Mouse (Mus musculus) c-Kit-positive CD71-positive TER-119-positive erythroid progenitor cells, embryonic 14.5 days (primary cell): ENCODE measurements around the gene Tmem159.

Experiments used
- DNase-seq: peaks from one replicate; pipeline ENCODE4 v3.0.0-alpha.2; 2013; ENCODE audit warnings: low spot score

The Tmem159 gene

DNA sequence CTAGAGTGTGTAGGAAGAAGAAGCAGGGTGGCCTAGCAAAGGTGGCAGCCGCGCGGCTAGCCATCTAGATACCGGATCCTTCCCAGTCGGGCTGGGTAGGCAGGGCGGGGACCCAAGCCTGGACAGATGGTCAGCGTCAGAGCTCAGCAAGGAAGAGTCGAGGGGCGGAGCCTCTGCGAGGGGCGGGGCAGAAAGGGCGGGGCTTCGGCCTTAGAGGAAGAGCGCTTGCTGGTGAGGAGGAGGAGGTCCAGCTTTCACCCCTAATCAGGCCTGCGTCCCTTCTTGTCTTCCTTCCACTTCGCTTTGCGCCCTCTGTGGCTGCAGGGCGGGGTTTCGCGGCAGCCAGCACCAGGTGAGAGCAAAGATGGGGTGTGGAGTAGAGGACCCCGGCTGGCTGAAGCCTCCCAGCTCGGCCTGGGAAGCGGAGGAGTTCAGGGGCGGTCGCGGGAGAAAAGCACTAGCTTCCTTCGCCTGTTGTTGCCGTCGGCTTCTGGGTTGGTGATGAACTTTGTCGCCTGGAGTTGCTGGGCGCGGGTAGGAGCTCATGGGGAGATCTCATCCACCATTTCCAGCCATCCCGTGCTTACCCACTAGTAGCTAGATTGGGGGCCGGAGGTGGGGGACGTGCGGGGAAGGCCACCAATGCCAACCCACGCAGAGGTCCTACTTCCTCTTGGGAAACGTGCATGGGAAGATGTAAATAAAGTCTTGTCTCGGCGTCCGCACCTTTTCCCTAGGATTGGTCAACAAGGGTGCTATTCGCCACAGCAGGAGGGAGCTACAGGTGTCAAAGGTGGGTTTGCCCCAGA lies at the start of gene Tmem159:
Tmem159 (plus strand) TSS at position 190 of the 809 bp plus-strand sequence.
- DNase-seq, result peak; percentile 30

DNA sequence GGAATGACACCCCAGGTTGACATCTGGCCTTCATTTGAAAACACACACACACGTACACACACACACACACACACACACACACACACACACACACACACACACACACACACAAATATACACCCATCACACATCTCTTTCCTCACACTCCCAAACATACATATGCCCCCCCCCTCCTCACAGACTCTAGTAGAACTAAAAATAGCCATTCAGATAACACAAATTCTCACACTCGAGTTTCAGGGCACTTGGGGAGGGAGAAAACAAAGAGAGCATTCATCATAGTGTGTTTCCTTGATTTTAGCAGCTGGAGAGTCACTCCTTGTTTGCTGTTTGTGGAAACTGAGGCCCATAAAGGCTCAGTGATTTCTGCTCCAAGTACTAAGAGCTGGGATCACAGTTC lies 48.1 kb upstream of the Tmem159 start:
- DNase-seq, result no peak

DNA sequence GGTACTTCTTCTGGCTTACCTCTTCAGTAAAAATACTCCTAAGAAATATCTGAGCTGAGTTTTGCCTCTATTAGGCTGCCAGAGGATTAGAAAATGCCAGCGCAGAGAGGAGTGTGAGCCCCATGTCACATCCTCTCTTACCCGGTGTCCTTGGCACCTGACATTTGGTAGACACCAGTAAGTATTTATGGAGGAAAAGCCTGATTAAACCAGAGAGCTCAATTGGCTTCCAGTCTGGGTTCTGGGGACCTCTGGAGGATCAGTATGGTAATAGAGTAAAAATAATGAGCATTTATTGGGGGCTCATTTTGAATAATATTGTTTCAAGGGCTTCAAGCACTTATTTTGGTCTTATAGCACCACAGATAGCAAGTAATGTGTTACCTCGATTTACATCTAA lies 46.7 kb upstream of the Tmem159 start:
- DNase-seq, result no peak

DNA sequence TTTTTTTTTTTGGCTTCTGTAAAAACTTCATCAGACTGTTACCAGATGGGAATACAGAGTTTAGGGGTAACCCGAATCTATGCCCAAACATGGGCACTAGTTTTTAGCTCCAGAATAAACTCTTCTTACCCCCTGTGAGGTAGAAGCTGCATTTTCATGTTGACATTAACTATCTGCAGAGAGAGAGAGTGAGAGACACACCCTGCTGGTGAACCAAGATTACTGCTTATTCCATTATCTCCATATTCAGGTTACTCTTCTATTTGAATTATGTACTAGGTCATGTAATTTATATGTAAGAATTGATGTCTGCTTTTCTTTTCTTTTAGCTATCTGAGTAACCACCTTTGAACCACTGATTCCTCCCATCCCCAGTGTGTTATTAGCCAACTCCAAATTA lies 38.1 kb upstream of the Tmem159 start:
- DNase-seq, result no peak

DNA sequence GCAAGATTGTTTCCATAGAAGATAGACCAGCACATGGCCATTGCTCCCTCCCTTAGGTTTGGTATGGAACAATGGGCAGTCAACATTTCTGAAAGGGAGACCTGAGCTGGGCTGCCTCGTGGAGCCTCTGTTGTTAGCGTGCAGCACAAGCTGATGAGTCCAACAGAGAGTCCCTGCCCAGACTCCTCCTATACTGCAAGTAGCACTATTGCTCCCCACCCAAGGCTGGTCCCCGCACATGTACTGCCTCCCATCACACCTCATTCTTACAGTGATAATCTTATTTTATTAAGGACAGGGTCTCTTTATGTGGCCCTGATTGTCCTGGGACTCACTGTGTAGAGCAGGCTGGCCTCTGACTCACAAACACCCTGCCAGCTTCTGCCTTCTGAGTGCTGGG lies 34.0 kb upstream of the Tmem159 start:
- DNase-seq, result no peak

- no peak for DNase-seq
Measured at GRCm38 (mm10) chr7:120069164-120069563, 33.0 kb upstream of the Tmem159 start.

DNA sequence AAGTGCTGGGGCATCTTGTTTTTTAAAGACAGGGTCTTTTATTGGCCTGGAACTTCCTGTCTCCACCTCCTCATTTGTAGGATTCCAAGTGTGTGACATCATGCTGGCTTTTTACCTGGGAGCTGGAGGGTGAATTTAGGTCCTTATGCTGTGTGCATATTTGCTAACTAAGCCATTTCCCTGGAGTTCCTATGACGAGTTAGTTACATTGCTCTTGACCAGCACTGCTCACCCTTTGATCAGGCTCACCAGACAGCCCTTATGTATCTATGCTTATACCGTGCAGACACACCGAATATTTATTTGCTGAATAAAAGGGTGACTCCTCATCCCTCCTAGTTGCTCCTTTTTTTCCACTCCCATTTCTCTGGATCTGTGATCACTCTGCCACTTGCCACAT lies 22.0 kb upstream of the Tmem159 start:
- no peak for DNase-seq

- no peak for DNase-seq
Measured at GRCm38 (mm10) chr7:120093033-120093432, 9.1 kb upstream of the Tmem159 start.

DNA sequence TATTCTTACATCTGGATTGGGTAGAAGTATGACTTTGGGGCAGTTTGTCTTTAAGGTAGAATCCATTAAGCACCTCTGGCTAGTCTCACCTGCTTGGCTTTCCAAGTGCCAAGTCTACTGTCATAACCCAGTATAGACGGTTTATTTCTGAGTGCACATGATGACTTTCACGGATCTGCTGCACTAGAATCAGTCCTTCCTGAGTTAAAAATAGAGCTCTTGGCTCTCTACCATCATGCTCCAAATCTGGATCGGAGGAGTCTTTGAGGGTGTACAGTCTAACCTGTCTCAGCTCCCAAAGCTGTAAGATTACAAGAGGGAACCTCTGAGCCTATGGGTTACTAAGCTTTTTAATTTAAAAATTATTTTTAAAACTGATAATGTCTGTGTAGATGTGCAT lies 7.9 kb upstream of the Tmem159 start:
- no peak for DNase-seq

DNA sequence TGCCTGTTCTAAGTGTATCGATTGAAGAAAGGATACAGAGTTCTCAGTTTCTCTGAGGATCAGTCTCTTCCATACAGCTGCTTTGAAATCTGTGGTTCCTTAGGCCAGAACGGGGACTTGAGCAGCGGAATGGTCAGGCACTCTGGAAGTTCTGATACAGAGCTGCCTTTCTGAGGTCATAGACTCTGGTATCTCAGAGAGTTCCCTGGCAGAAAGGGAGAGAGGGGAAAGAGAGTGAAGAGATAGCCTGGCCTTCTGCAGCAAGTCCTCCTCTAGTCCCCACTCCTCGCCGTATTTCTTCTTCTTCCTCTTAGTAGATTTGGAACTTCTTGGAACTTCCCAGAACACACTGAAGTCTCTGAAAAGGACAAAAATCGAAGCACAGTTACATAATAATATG lies 7.0 kb upstream of the Tmem159 start, which contains the start of gene Dnah3:
Dnah3 (minus strand) TSS at position 101 of the 400 bp plus-strand sequence.
- DNase-seq, result no peak

DNA sequence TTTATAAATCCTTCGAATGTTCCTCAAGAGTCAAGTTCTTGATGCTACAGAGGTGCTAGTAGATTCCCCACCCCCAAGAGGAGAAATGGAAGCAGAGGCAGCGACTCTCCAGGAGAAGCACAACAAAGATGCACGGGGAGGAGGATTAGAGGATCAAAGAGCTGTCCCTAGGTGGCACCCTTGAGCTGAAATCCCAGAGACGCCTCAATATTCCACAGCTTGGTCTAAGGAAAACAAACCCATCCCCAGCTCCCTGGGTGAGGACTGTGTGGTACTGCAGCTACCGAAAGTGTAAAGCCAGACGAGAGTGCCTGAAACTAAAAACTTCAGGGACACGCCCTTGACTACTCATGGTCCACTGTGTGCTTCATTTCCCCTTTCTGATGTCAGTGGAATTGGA lies 4.3 kb upstream of the Tmem159 start:
- DNase-seq, result no peak

- DNase-seq, result peak; percentile 46
Measured at GRCm38 (mm10) chr7:120098403-120098802, 3.8 kb upstream of the Tmem159 start.

DNA sequence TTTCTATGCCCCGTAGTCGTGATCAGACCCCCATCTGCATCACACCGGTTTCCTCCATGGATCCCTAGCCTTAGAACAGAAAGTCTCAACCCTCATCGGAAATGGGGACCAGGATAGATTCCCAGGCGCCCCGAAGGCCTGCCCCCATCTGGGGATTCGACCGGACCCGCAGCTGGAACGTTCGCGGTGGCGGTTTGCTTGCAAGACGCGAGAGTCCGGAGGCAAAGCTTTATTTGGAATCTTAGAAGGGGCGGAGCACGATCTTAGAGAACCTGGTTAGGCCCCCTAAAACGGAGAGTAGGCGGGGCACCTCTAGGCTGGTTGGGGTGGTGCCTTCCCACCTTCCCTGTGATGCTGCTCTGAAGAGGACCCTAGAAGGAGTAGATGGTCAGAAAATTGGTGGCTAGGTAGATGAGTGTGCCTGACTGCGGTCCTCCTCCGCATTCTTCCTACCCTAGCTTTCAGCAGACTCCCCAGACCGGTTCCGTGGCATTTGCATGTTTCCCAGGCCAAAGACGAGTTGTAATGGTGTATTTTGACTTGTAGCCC lies 940 bp downstream of the Tmem159 start:
- DNase-seq, result no peak

DNA sequence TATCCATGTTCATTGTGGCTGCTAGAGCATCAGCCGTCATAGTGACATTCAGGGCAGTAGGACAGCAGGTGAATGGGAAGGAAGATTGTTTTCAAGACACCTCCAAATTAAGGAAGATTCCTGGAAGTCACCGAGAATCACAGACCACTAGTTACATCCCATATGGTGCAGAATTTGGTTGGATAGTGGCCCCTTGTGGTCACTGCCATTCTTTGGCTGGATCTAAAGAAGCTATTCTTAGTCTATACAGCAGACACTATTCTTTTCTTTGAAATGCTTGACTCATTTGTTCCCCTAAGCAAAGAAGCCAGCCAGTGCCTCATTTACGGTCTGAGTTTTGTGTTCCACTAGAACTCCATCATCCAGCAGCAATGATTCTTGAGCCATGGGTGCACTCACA lies 2.8 kb downstream of the Tmem159 start:
- no peak for DNase-seq

- DNase-seq, result no peak
Measured at GRCm38 (mm10) chr7:120106356-120106755, 4.2 kb downstream of the Tmem159 start.

DNA sequence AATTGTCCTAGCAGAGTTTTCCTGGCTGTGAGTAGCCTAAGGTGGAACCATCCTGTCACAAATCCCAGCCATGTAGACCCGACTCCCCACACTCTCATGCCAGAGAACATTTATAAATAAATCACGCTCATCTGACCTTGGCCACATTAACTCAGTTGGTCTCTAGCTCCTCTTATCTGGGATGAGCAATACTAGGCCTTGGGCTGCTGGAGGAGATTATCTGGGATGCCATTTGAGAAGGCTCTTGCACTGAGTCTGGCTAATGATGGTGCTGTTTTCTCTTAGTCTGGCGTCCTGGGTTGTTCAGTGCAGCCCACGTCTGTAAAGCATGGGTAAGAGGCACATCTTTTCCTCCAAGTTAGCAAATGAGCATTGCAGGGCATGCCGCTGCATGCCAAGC lies 7.5 kb downstream of the Tmem159 start:
- no peak for DNase-seq

- no peak for DNase-seq
Measured at GRCm38 (mm10) chr7:120116976-120117375, 14.8 kb downstream of the Tmem159 start.

GRCm38 (mm10) chr7:120117529-120117928 lies 15.4 kb downstream of the Tmem159 start:
- DNase-seq, result no peak

GRCm38 (mm10) chr7:120123776-120124175 lies 21.6 kb downstream of the Tmem159 start:
- DNase-seq, result no peak

- no peak for DNase-seq
Measured at GRCm38 (mm10) chr7:120124844-120125243, 22.7 kb downstream of the Tmem159 start.

DNA sequence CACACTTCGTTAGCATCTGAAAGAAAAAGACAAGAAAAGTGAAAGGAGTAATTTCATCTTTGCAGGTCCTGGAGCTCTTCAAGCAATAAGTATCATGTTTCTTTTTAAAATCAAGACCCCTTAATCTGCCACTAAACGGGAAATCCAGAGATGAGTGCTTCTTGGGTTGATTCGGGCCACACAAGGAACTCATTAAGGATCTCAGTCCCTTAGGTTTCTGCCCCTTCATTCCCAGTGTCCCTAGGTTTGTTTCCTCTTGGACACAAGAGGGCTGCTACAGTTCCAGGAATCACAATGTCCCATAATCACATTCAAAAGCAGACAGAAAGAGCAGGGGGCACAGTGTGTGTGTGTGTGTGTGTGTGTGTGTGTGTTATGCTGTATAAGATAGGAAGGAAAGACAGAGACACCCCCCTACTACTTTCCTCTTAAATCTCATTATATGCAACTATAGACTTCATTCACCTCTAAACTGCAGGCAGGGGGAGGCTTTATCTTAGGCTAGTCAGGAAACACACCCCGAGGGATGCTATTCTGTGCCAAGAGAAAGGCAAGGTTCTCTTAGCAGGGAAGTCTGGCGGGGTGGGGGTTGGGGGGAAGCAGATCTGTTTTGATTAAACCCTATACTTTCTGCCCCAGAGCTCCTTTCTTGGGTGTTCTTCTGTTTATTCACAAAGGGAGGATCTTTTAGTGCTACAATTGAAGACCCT lies 25.0 kb downstream of the Tmem159 start:
- DNase-seq, result no peak

GRCm38 (mm10) chr7:120127686-120128059 lies 25.5 kb downstream of the Tmem159 start:
- DNase-seq, result no peak

GRCm38 (mm10) chr7:120128951-120129350 lies 26.8 kb downstream of the Tmem159 start:
- DNase-seq, result no peak
